Mouse (Mus musculus) E14TG2a.4 (cell line): ENCODE data around the gene Stxbp6.

ENCODE experiments used
- CTCF ChIP-seq: conservative IDR thresholded peaks from 2 replicates; pipeline ENCODE4 v1.5.1; 2014; ENCODE audit warnings: low read length
- NANOG ChIP-seq: IDR thresholded peaks from 2 replicates; pipeline ENCODE4 v1.6.1; 2014; ENCODE audit warnings: borderline replicate concordance, low read length, mixed read lengths
- POU5F1 ChIP-seq: IDR thresholded peaks from 2 replicates; pipeline ENCODE4 v1.6.1; 2014; ENCODE audit warnings: low read length, borderline replicate concordance

DNA sequence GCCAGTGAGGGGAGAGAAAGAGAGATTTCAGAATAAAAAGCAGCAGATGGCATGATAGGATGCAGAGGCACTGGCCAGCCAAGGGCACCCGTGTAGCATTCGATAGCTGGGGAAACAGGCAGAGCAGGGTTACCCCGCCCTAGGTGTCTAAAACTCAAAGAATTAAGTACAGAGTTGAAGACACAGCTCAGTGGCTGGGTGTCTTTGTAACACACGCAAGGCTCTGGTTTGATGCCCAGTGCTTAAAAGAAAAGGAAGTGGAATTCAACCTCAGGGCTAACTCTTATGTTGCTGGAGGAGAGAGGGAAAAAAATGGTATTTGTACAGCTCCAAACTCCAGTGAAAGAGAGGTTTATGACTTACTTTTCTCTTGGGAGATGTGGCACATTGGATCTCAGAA lies 68.5 kb downstream of the Stxbp6 start:
- TF ChIP-seq CTCF (no peak), NANOG (no peak), POU5F1 (no peak)
